Mouse (Mus musculus) urinary bladder, postnatal 36 days (tissue): ENCODE results near the gene Map1lc3a.

ENCODE experiments used
- DNase-seq, 2 experiments: peaks; one replicate each; pipeline ENCODE4 v3.0.0; 2022; ENCODE audit warnings: low spot score in 2 of 2, mixed read lengths in 1 of 2

Map1lc3a gene

DNA sequence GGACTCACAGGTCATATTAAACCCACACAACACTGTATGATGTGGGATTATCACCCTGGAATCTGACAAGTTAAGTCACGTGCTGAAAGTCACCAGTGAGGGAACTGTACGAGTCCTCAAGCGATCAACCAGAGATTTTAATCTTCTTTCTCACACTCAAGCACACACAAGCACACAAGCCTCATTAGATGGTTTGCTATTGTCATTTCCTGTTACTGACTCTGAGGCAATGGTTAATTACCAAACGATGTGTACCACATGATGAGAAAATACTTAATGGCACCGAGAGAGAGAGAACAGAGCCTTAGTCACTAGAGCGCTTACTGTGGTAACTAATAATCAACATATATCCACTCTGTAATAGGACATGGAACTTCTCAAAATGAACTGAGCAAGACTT lies 9.6 kb downstream of the Map1lc3a start:
- no peak for DNase-seq

DNA sequence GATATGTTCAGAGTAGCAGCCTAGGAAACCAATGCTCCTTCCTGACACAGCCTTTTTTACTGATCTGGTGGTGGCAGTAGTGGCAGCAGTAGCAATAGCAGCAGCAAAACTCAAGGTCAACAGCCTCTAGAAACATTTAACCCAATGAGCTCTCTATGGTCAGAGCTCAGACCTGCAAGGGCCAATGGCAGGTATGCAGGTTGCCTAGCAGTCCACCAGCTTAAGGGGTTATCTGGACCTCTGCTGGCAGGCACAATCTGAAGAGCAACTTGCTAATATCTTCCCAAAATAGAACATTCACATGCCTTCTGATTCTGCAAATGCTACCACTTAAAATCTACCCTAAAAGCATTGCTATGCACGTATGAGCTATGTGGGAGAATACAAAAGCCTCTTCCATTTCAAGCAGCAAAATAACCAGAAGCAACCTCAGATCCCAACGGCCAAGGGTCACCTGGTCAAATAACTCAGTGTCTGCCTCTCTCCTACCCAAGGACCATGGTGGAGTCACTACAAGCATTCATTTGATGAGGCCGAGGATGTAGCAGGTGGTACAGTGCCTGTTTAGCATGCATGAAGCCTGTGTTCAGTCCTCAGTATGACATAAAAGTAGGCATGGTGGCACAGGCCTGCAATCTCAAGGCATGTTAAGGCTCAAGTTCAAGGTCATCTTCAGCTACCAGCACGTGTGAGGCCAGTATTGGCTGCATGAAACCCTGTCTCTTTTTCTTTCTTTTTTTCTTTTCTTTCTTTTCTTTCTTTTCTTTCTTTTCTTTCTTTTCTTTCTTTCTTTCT lies 11.6 kb downstream of the Map1lc3a start:
- no peak for DNase-seq

DNA sequence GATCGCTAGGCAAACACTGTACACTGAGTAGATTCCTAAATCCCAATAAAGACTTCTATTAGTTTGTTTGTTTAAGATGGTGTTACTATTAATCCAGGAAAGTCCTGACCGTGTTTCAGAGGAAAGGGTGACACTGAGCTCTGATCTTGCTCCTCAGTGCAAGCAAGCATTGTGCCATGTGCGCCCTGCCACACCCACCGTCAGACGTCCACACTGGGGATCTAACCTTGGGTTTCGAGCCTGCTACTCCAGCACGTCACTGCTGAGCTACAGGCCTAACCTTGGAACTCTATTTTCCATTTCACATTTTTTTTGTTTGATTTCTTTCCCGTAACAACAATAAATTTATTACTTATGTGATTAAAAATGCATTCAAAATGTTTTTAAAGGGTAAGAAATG lies 14.0 kb downstream of the Map1lc3a start:
- no peak for DNase-seq

DNA sequence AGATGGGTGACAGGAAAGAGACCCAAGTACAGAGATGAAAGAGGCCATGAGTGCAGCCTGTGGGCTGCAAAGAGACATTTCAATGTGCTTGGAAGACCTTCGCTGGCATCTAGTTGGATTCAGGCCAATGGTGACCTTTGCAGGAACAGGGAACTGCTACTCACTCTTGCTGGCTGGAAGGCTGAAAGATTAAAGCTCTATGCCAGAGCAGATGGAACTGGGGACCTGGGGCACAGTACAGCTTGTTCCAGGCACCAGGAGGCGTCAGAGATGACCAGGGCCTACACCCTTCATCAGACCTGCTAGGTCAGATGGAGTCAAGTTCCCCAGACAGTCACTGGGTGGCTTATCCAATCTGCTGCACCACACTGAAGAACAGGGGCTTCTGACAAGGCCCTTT lies 17.3 kb downstream of the Map1lc3a start:
- no peak for DNase-seq

DNA sequence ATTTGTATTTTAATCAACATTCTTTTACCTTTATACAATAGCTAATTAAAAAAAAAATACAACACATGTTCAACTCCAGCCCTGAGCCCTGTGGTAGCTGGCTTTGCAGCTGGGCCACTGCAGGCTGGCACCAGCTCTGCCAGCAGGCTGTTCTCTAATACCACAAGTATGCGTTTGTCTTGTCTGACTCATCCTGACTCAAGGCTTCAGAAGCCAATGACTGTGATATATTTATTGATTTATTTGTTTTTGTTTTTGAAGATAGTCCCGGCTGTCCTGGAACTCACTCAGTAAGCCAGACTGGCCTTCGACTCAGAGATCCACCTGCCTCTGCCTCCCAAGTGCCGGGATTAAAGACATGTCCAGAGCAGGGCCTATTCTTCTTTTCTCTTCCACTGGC lies 17.8 kb downstream of the Map1lc3a start:
- no peak for DNase-seq

DNA sequence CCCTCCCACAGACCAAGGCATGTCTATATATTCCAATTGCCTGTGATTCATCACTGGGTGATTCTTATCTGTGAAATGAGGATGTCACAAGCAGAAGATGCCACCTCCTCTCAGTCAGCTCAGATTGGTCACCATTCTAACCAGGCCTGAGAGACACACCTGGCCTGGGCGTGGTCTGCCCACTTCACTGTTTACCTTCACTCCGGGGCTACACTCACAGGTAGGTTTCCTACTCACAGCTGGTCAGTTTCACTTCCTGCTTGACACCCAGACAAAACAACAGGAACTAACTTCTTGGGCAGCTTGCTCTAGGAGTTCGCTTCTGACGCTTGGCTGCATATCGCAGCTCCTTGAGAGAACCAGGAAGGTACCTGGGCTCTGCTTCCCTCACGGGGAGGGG lies 19.4 kb downstream of the Map1lc3a start:
- no peak for DNase-seq

DNA sequence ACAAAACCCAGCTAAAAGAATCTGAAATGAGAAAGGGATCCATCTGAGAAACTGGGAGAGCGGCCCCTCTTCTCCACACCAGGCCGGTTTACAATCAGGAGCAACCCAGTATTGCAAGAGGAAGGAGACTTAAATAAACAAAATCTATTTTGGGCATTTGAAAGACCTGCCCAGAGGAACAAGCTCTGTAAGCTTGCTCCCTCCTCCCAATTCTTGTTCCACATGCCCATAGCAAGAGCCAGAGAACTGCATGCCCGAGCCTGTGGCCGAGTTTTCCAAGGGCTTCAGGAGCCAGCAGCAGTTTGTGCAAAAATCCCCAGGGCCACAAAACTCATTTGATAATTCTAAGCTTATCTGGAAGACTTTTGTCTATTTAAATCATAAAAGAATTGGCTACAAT lies 23.5 kb downstream of the Map1lc3a start:
- peak; percentile 24 to 58 for DNase-seq

DNA sequence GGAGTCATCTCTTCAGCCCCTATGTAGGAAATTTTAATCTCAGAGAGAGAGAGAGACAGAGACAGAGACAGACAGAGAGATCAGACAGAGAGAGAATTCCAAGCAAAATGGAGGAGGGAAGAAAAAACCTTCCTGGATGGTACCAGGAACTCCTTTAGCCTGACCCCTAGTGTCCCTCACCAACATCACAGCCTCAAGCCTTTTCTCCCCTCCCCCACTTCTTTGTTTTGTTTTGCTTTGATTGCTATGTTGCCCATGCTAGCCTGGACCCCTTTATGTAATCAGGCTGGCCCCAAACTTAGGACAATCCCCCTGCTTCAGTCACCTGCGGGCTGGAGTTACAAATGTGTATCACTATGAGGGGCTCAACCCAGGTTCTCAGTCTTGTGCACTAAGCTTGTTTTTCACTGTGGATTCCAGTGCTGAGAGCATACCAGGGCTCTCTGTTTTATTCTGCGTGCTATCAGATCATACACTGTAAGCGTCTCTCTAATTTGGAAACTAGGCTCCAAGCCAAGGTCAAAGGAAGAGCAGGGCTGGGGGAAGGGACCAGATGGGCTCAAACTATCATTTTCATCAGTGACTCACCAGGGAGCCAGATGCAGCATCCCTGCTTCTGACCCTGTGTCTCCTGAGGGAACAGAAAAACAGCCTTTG lies 33.0 kb downstream of the Map1lc3a start:
- peak in 1 of 2 experiments; percentile 10 for DNase-seq

DNA sequence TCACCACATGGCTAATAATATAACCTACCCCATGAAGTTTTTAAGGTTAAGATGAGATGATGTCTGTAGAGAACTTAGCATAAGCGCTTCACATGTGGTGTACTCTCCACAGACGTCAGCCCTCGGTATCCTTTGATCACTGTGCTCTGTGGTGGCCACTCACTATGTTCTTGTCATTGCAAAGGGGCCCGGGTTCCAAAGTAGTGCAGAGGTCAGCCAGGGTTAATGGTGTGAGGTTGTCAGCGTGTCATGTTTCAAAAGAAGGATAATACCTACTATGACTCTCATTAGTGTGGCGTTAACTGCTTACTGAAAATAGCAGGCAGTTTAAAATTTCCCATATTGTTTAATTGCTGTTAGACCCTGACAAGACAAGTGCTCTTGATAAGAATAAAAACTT lies 37.6 kb downstream of the Map1lc3a start:
- no peak for DNase-seq

DNA sequence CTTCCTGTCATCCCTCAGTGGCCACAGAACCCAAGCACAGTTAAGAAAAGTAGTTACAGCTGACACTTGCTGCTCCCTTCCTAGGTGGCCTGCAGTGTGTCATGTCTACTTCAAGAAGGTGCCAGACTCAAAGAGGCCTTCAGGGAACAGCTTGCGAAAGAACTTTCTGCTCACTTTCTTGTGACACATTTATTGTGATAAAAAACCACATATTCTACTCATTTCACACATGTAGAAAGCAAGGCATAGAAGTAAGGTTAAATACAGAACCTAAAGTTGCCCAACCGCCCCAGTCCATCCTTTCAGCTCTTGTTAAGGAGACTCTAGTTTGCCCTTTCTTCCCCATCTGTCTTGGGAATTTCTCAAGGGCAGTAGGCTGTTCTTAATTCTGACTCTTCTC lies 42.5 kb downstream of the Map1lc3a start:
- no peak for DNase-seq

DNA sequence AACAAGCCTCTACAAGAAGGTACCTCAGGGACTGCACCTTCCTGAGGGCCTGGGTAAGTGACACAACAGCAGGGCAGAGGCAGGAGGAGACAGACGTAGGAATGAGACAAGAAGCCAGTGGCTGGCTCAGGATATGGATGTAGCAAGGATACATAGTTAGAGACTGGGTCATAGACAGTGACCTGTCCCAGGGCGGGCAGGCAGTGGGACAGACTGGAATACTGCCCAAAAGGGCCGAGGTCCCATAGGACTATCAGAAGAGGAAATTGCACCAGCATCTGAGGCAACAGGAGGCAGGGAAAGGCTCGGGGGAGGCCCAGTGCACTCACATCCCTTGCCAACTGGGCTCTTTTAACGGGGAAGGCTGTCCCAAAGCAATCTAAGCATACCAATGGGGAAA lies 44.5 kb downstream of the Map1lc3a start:
- peak in 1 of 2 experiments; percentile 73 for DNase-seq

DNA sequence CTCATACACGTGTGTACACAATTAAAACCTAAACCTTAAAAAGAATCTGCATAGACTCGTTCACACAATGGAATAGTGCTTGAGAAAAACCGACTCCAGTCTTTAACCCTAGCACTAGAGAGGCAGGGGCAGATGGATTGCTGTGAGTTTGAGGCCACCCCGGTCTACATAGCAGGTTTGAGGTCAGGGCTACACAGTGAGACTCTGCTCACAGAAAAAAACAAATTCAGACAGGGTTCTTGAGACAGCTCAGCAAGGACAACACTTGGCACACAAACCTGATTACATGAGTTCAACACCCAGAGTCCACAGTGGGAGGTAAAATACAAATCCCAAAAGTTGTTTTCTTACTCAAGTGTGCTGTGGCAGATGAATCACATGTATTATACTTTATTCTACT lies 49.9 kb downstream of the Map1lc3a start:
- DNase-seq, result no peak
